Mouse (Mus musculus) testis, adult 2 months (tissue): ENCODE results near the gene Gm49396.

Experiments used
- CTCF ChIP-seq: fragments of 200-500 bp; IDR thresholded peaks from 2 replicates; pipeline ENCODE4 v1.5.1; 2012; ENCODE audit warnings: low read depth, mild to moderate bottlenecking, inconsistent platforms, low read length, moderate library complexity; ENCODE audit not compliant: control insufficient read depth, insufficient read depth, insufficient replicate concordance
- POLR2A ChIP-seq: fragments of 200-500 bp; IDR thresholded peaks from 2 replicates; pipeline ENCODE4 v1.6.1; 2012; ENCODE audit warnings: low read depth, mild to moderate bottlenecking, inconsistent platforms, low read length, moderate library complexity; ENCODE audit not compliant: control insufficient read depth

GRCm38 (mm10) chr7:30572389-30572788 is 9.2 kb downstream of the Gm49396 start:
- TF ChIP-seq POLR2A (no peak), CTCF (no peak)
